Mouse (Mus musculus): Measurements from ENCODE around the gene Ntf3.

DNA sequence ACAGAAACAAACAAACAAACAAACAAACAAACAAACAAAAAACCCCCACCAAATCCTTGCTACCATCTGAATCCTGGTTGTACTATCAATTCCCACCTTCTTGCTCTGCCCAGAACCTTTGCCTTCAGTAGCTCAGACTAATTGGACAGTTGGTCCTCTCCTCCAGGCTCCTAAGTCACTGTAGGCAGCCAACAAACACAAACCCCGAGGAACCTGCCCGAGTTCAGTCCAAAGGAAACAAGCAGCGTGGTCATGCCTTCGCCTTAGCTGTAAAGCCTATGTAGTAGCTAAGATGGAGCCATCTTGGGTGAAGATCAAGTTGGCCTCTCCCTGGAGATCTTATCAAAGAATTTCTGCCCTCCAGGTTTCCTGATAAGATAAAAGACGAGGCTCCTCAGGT lies 113.6 kb downstream of the Ntf3 start:
- TF ChIP-seq CTCF (conservative IDR thresholded peaks at IDR 0.05; ENCODE audit: low read length) (no peak), POU5F1 (IDR thresholded peaks at IDR 0.05; ENCODE audit: borderline replicate concordance, low read length) (no peak), NANOG (IDR thresholded peaks at IDR 0.05; ENCODE audit: borderline replicate concordance, low read length) (no peak)
